Mouse (Mus musculus): ENCODE results near the gene Ap2b1. TPM values are rescaled to one million over a fixed set of nuclear protein-coding genes. Genes with fewer than 3 reads are reported as not detected.

Ap2b1 gene
- total RNA-seq, 2 experiments from 2014 or later, result 304 to 324 TPM

DNA sequence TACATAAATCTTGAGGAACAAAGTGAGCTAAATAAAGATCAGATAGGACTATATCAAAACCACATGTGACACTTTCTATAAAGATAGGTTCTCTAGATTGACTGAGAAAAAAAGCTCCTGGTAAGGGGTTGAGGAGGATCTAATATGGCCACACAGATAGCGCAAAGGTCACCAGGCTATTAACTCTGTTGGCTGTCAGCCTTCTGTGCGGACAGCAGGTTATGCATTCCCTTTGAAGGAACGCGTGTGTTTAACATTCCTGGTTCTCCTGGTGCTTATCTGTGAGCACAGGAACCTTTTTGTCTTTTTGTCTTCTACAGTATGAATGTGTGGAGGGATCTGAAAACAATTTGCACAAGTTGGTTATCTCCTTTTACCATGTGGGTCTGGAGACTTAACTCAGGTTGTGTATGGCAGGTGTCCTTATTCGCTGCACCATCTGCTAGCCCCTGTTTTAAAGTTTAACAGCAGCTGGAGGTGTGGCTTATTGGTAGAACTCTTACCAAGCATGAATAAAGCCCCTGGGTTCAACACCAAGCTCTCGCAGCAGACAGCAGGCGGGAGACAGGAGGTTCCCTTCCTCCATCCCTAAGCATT is 81.0 kb downstream of the Ap2b1 start:
- intact Hi-C loops (cut with DNase I), result no loop called here
- no peak for DNase-seq (ENCODE audit: low spot score in 2 of 2)

DNA sequence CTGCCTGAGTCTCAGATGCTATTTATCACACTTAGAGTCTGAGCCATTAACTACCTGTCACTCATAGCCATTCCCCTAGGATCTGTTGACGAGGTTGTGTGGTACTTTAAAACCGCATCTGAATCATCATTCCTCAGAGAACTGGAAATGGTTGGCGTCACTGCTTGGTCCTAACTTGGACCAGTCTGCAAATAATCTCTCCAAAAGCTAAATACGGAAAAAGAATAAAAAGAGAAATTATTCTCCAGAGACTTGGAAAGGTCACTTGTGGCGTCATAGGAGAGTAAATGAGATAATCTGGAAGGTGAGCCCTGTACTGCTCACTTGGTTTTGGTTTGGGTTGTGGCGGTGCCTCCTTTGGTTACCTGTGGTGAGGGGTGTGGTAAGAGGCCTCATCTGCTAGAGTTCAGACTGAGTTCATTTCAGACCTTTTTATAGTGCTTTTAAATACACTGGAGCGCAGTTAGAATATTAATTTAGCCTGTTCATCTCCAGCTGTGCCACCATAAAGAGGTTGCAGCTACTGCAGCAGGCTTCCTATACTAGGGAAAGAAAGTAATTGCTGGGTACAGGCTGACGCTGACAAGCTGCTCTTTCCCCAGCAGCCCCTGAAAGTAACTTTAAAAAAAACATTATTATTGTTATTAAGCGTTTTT is 84.2 kb downstream of the Ap2b1 start:
- intact Hi-C loops (cut with DNase I), result no loop called here

DNA sequence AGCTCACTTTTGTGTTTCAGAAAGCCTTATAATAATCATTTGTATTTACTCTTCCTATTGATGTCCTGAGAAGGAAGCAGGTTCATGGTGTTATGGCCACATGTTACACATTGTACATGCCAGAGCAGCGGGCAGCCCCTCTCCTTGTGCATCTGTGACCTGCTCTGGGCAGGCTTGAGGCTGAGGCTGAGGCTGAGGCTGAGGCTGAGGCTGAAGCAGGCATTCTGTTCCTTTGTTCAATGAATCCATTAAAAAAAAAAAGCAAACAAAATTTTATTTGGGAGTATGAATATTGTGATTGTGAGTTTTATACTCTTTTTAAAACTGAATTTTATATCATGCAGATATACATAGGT is 84.7 kb downstream of the Ap2b1 start:
- intact Hi-C loops (cut with DNase I), result no loop called here

More for the DNA sequence above, 84.2 kb downstream of the Ap2b1 start:
- DNase-seq (ENCODE audit: low spot score in 2 of 2), result no peak

DNA sequence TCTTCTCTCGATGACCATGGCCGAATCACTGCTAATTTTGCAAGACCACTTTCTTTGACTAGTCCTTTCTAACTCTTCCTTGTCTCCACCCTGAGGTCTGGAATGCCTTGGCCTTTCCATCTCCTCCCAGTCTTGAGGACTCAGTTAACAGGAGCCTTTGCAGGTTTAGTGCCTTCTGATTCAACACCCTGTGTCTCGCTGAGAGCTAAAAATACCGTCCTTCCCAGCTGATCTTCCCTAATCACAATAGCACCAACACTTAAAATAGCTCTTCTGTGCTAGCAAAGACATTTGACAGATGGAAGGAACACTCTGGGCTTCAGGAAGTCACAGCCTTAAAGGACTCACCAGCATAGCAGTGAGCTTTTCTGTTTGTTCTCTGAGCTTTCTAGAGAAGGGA is 94.2 kb downstream of the Ap2b1 start:
- intact Hi-C loops (cut with DNase I), result no loop called here

More for the DNA sequence above, 84.7 kb downstream of the Ap2b1 start:
- DNase-seq (ENCODE audit: low spot score in 2 of 2), result no peak

DNA sequence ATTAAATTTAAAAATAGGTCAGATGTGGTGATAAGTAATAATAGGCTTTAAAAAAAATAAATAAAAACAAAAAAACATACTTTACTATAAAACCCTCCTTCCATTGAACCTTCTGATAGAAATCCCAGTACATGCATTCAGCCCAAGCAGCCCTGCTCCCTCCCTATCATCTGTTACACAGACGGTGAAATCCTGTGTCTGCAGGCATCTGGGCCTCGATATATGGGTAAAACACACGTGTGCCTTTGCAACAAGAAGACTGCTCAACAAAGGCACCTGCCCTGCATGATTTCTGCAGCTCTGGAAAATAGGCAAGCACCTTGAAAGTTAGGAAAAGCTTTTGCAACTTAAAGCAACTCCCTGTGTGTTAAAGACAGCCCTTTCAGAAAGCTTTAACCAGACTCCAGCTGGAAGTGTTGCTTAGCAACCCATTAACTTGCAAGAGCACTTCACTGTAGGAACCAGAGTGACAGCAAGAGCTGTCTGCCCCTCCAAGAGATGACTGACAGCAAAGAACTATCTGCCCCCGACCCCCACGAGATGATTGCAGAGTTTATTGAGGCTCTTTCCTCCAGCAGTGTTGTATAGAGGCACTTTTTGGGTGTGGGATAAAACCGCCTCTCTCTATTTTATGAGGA is 96.1 kb downstream of the Ap2b1 start:
- intact Hi-C loops (cut with DNase I), result no loop called here
- DNase-seq (ENCODE audit: low spot score in 2 of 2), result peak in 1 of 2 experiments; percentile 30

More for the DNA sequence above, 94.2 kb downstream of the Ap2b1 start:
- peak; percentile 32 to 43 for DNase-seq (ENCODE audit: low spot score in 2 of 2)

DNA sequence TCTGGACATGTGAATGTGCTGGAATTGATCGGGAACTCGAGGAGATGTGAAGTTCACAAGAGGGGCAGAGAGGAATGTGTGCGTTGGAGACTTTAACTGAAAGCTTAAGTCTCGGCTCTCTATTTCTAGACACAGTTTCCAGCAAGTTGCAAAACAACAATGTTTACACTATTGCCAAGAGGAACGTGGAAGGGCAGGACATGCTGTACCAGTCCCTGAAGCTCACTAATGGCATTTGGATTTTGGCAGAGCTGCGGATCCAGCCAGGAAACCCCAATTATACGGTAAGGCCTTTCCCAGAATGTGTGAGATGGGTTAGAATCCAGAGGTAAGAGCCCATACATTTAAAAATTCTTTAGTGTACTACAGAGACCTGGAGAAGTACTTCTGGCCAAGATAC is 98.8 kb downstream of the Ap2b1 start:
- intact Hi-C loops (cut with DNase I), result no loop called here
- no peak for DNase-seq (ENCODE audit: low spot score in 2 of 2)

DNA sequence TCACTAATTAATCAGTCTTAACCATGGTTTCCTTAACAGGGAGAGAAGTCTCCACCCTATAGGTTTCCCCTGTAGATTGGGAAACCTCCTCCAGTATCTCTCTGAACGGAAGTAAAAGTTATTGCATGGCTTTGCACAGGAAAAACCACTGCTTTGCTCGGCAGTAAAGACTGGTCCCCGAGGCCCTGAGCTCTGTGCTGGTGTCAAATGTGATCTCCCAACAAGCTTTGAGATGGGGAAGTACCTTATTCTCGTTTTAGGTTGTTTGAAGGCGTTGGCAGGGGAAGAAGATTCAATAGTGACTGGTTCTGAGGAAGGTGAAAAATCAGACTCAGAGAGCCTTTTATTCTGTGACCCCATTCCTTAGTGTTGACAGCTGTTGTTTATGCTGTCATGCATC is 99.9 kb downstream of the Ap2b1 start:
- intact Hi-C loops (cut with DNase I), result no loop called here
- DNase-seq (ENCODE audit: low spot score in 2 of 2), result no peak

DNA sequence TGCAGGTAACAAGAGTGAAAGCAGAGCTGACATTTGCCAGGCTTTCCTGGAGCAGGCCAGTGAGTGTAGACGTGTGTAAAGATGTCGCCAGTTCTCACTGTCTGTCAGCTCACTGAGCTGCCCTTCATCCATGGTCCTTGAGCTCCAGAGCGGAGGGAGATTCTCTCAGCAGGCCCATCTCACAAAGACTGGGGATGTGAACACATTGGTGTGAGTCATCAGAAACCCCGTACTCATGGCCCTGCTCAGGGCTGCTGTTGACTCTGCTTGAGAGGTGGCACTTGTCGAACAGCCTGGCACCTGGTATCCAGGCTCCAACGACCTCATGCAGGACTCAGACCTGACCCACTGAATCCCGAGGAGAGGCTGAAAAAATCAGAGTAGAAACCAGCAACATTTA is 105.0 kb downstream of the Ap2b1 start:
- intact Hi-C loops (cut with DNase I), result no loop called here
- DNase-seq (ENCODE audit: low spot score in 2 of 2), result no peak

DNA sequence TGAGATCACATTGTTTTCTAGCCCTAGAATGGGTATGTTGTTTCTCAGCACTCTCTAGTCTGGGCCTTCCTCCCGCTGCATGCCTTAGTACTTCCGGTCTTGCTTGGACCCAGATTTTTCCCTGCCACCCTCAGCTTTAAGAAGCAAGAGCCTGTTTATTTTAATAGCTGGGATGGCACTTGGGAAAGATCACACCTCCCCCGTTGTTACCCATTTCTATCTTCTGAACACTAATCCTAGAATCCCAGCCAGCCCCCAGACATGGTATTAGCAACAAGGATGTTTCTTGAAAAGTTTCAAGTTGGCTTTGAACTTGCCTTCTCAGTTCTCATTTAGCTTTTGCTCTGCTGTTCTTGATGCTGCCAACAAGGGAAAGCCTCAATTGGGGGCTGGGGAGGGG is 107.6 kb downstream of the Ap2b1 start:
- intact Hi-C loops (cut with DNase I), result loop anchor here (5.0 kb wide), 1 partner anchor 34 kb away; no protein-coding TSS in a partner anchor
- peak in 1 of 2 experiments; percentile 32 for DNase-seq (ENCODE audit: low spot score in 2 of 2)

DNA sequence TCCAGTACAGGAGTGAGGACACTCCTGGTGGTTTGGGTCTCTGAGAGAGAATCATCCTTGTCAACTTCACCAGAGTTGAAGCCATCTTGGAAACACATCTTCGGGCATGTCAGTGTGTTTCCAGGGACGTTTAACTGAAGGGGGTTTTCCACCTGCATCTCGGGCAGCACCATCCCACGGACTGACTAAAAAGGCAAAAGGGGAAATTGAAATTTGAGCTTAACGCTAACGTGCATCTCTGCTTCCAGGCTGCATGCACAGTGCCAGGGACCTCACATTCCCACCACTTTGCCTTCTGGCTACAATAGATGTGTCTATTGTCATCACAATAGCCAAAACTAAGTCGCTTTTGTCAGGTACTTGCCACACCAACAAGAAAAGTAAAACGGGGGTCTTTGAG is 109.4 kb downstream of the Ap2b1 start:
- no peak for DNase-seq (ENCODE audit: low spot score in 2 of 2)
- intact Hi-C loops (cut with DNase I), result loop anchor here (5.0 kb wide), 1 partner anchor 36 kb away; no protein-coding TSS in a partner anchor

DNA sequence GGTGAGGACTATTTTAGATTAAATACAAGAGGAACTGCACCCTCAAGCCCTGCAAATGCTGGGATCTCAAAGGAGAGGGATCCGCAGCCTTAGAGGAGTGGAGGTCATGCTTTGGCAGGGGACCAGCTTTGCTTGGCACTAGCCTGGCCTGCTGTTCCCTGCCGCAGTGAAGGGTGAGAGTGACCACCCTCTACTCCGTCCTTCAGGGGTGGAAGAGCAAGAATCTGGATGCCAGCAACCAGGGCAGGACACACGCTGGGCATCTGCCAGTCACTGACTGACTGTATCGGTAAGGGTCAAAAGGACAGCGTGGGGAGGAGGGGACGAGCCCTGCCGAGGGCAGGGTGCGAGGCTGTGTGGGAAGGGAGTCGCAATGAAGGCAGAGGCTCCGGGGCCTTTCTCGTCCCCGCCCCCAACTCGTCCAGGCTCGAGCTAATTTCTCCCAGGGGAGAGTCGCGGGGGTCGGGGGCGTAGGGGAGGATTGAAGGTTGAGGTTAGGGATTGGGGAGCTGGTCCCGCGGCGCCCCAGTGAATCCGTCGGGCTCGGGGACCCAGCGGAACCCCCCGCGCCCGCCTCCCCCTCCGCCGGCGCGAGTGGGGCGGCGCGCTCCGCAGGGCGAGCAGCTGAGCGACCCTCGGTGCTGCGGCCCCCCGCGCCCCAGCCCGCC is 110.4 kb downstream of the Ap2b1 start, which contains the start of gene Rasl10b:
Gene Rasl10b (plus strand): TSS at position 51 of the 668 bp plus-strand sequence.
- DNase-seq (ENCODE audit: low spot score in 2 of 2), result no peak

DNA sequence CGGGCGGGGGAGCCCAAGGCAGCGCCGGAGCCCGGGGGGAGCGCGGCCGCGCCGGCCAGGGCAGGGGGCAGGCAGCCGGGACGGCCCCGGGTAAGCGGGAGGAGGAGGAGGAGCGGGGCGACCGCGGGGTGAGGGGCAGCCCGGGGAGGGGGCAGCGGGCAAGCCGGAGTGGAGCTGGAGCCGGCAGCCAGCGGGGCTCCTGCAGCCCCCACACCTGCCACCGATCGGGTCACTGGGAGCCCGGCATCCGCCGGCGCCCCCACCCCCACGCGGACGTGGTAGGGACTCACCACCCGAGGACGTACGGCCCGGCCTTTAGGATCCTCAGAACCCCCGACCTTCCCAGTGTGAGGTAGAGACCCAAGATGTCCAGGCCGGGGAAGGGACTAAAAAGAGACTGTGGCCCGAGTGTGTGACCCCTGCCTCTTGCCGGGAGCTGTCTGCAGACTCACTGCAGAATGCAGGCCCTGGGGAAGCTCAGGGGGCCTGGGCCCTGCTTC is 111.0 kb downstream of the Ap2b1 start:
- intact Hi-C loops (cut with DNase I), result loop anchor here (5.0 kb wide), 1 partner anchor 38 kb away; no protein-coding TSS in a partner anchor
- no peak for DNase-seq (ENCODE audit: low spot score in 2 of 2)

More for the DNA sequence above, 110.4 kb downstream of the Ap2b1 start, which contains the start of gene Rasl10b:
- intact Hi-C loops (cut with DNase I), result loop anchor here (5.0 kb wide), 1 partner anchor 37 kb away; no protein-coding TSS in a partner anchor

DNA sequence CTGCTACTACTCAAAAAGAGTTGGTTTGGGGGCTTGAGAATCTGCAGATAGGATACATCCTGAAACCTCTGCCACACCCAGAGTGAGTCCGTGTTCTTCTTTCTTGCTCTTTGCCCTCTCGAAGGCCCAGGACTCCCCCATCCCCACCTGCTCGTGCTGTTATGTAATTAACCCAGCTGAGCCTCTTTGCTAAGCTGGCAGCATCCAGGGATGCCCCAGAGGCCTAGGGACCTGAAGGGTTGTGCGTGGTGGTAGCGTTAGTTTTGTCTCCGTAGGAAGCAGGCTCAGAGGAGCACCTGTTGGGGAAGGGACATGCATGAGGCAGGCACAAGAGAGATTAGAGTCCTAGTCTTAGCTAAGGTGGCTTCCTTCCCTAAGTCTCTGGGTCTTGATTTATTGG is 111.7 kb downstream of the Ap2b1 start:
- DNase-seq (ENCODE audit: low spot score in 2 of 2), result no peak
- intact Hi-C loops (cut with DNase I), result no loop called here

DNA sequence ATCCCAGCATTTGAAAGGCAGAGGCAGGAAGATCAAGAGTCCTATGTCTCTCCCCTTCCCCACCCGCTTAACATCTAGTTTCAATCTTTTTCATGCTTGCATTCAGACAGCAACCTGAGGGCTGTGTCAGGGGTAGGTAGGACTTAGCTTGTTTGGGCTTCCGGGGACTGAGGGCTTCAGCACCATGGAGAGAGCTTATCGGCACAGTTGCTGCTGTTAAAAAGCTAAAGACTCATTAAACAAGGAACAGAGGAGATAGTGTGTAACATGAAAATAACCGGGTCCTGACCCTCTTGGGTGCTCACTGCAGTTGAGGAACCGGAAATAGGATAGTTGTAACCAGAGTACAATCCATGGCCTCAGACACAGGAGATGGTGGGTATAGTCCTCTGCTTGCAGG is 118.3 kb downstream of the Ap2b1 start:
- intact Hi-C loops (cut with DNase I), result no loop called here
- no peak for DNase-seq (ENCODE audit: low spot score in 2 of 2)

DNA sequence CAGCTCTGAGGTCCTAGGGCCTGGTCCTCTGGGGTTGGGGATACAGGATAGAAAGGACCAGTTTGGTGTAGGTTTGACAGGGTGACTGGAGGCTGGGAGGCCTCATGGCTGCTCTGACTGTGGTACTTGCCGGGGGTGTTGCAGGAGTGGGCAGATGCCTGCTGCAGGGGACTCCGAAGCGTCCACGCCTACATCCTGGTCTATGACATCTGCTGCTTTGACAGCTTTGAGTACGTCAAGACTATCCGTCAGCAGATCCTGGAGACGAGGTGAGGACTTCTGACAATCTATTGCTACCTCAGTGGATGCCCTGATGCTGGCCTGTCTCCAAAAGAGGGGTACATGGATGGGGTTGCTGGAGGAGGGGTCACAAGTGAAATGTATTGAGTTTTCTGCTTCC is 118.9 kb downstream of the Ap2b1 start:
- intact Hi-C loops (cut with DNase I), result no loop called here
- DNase-seq (ENCODE audit: low spot score in 2 of 2), result no peak

DNA sequence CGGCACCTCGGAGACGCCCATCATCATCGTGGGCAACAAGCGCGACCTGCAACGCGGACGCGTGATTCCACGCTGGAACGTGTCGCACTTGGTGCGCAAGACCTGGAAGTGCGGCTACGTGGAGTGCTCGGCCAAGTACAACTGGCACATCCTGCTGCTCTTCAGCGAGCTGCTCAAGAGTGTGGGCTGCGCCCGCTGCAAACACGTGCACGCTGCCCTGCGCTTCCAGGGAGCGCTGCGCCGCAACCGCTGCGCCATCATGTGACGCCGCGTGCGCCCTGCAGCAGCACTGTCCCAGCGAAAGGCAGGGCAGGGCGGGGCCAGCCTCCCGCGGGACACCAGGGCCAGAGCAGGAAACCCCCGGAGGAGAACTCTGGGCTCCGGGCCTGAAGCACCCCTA is 119.7 kb downstream of the Ap2b1 start:
- peak; percentile 73 to 89 for DNase-seq (ENCODE audit: low spot score in 2 of 2)

DNA sequence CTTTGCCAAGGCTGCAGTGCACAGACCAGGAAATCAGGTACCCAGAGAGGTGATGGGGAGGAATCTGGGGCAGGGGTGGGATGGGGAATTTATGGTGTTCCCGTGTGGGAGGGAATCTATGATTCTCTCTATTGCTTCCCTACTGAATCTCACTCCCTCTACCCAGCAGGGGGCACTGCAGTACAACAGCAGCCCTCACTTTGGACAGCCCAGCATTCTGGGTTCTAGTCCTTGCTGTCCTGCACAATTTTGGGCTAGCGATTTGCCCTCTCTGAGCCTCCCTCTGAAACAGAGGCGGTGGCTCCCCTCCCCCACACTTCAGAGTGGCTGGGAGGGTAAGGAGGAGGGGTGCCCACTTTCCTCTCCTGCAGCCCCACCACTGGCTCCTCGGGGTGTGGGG is 121.5 kb downstream of the Ap2b1 start:
- intact Hi-C loops (cut with DNase I), result loop anchor here (5.0 kb wide), 1 partner anchor 93 kb away; no protein-coding TSS in a partner anchor
- peak; percentile 57 to 65 for DNase-seq (ENCODE audit: low spot score in 2 of 2)

More for the DNA sequence above, 119.7 kb downstream of the Ap2b1 start:
- intact Hi-C loops (cut with DNase I), result no loop called here

DNA sequence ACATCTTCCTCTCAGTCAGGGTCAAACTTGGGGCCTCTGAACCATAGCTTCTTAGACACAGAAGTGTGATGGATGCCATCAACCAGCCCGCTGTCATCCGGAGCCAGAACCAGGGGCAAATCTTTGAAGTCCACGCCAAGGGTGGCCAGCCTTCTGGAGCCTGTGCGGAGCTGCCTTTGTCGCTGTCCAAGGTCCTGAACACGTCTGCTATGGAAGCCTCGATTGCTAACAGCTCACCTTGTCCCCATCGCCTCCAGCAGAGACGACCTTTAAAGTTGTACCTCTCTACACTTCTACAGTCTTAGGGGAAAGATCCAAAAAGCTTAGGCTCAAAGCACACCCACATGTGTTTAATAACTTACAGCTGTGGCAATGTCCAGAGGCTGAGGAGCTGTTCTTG is 122.5 kb downstream of the Ap2b1 start:
- intact Hi-C loops (cut with DNase I), result loop anchor here (5.0 kb wide), 1 partner anchor 94 kb away; no protein-coding TSS in a partner anchor
- no peak for DNase-seq (ENCODE audit: low spot score in 2 of 2)

DNA sequence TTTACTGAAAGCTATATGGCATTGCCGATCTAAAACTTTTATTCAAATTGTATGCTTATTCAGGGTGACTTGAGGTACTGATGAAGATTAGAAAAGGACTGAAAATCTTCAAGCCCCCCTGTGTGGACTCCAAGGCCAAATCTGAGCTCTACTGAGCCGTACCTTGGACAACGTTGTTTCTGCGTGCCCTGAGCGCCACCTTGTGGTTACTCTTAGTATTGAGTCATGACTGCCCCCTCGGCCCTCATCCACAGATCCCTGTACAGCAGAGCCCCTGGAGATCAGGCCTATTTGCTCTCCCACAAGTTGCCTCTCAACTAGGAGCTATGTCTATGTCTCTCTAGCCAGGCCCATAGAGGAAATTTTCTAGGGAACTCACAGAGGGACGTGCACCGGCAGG is 125.9 kb downstream of the Ap2b1 start:
- intact Hi-C loops (cut with DNase I), result loop anchor here (2.0 to 5.0 kb wide), 2 partner anchors 68 to 97 kb away; no protein-coding TSS in a partner anchor
- peak; percentile 81 to 86 for DNase-seq (ENCODE audit: low spot score in 2 of 2)

DNA sequence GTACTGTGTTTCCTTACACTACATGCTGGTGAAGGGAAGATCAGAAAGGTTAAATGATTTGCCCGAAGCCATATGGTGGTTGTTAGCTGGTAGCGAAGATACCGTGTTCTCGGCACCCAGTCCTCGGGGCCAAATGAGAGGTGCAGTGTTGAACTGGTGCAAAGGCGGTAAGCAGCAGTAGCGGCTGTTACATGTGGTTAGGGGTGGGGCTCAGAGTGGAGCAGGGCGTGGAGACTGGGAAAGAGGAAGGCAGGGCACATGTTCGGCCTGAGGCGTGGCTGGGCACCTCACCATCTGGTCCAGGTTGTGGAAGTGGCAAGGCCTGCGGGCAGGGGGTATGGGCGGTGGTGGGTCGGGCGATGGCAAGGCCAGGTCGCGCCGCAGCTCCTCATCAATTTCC is 128.1 kb downstream of the Ap2b1 start:
- intact Hi-C loops (cut with DNase I), result no loop called here
- DNase-seq (ENCODE audit: low spot score in 2 of 2), result no peak
